19 mouse cellular contexts compared by ENCODE assay signal in the genomic region with DNA sequence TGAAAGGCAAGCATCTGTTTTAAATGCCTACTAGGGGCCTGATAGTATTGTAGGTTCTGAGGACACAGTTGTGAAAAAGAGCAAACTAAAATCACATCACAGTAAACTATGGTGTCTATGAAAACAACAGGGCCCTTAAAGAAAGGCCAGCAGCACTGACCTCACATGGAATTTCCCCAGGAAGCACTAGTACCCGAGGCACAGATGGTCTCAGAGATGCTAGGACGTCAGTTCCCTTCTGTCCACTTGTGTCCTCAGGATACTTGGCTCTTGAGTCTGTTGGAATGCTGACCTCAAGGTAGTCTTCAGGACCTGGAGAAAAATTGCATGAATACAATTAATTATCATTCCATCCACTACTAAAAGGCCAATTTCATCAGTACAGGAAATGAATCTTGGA.
DNase-seq lines count a peak whose midpoint lies in the region; ATAC-seq and TF ChIP-seq lines count a peak whose summit lies in the region.
"Had no signal": no experiment of that assay in that cellular context is flagged by ENCODE, and none has a peak within 500 bp of the region (broad histone marks: within the 10 kb centered on the region; RNA-seq: fewer than 3 reads in every experiment).

No protein-coding gene starts in this region.

- H3K36me3 ChIP-seq in heart, embryonic 11.5 days (ENCODE audit: control insufficient read depth, insufficient read depth, low read length), result no peaks in the 10 kb centered on the region
- H3K36me3 ChIP-seq: embryonic facial prominence, embryonic 13.5 days; forebrain, embryonic 12.5 days; heart, embryonic 12.5 days; hindbrain, embryonic 15.5 days had no signal

- no peaks in the 10 kb centered on the region for H3K9me3 ChIP-seq in heart, embryonic 11.5 days (replicated peaks; ENCODE audit: control insufficient read depth, low read length)
- H3K9me3 ChIP-seq: embryonic facial prominence, embryonic 13.5 days; forebrain, embryonic 12.5 days; heart, embryonic 12.5 days; hindbrain, embryonic 15.5 days had no signal

- H3K4me1 ChIP-seq in cerebellum, adult 2 months (ENCODE audit: control insufficient read depth, insufficient read depth, low read length), result peaks cover 3% of the 10 kb centered on the region; the same call in 1 of the 2 replicates
- H3K4me1 ChIP-seq in heart, embryonic 11.5 days (ENCODE audit: control insufficient read depth, insufficient read depth, low read length), result no peaks in the 10 kb centered on the region
- H3K4me1 ChIP-seq: embryonic facial prominence, embryonic 13.5 days; forebrain, embryonic 12.5 days; heart, embryonic 12.5 days; hindbrain, embryonic 15.5 days had no signal

- H3K4me2 ChIP-seq in heart, embryonic 11.5 days, result no peak overlapping the region
- H3K4me2 ChIP-seq: embryonic facial prominence, embryonic 13.5 days; forebrain, embryonic 12.5 days; heart, embryonic 12.5 days; hindbrain, embryonic 15.5 days had no signal

- H3K4me3 ChIP-seq in cerebellum, adult 2 months (replicated peaks; ENCODE audit: insufficient read depth, low read depth, low read length), result no peak overlapping the region
- H3K4me3 ChIP-seq in heart, embryonic 11.5 days (ENCODE audit: low read depth, low read length), result no peak overlapping the region
- H3K4me3 ChIP-seq: embryonic facial prominence, embryonic 13.5 days; forebrain, embryonic 12.5 days; heart, adult 2 months; heart, embryonic 12.5 days; hindbrain, embryonic 15.5 days had no signal

- no peaks in the 10 kb centered on the region for H3K27me3 ChIP-seq in cerebellum, adult 2 months (ENCODE audit: control insufficient read depth, insufficient read depth, low read length)
- H3K27me3 ChIP-seq in heart, embryonic 11.5 days (ENCODE audit: control insufficient read depth, insufficient read depth, low read length), result no peaks in the 10 kb centered on the region
- H3K27me3 ChIP-seq: embryonic facial prominence, embryonic 13.5 days; forebrain, embryonic 12.5 days; heart, embryonic 12.5 days; hindbrain, embryonic 15.5 days; Patski had no signal

- TF ChIP-seq CTCF in cerebellum, adult 2 months (IDR thresholded peaks at IDR 0.05; ENCODE audit: borderline replicate concordance, insufficient read depth, low read depth, low read length), result no peak

- ATAC-seq in heart, embryonic 11.5 days (replicated peaks; ENCODE audit: insufficient number of reproducible peaks, low FRiP score, low TSS enrichment), result no peak
- ATAC-seq: activated CD4-positive, CD25-positive, alpha-beta regulatory T cell, adult 4 months; forebrain, embryonic 16.5 days; intestine, embryonic 16.5 days; Patski had no signal

- no peak overlapping the region for H3K9ac ChIP-seq in heart, embryonic 11.5 days (ENCODE audit: low read depth, low read length)
- H3K9ac ChIP-seq: embryonic facial prominence, embryonic 13.5 days; forebrain, embryonic 12.5 days; heart, embryonic 12.5 days; hindbrain, embryonic 15.5 days had no signal

- DNase-seq in kidney, postnatal 14 days, result peak; percentile 2
- no peak for DNase-seq in kidney, postnatal 4 days
- DNase-seq in cerebellum, adult 2 months, result peak; percentile 19 to 61
- DNase-seq in cerebellum, postnatal 14 days, result peak; percentile 1 to 4
- DNase-seq in layer of hippocampus, postnatal 10 days (ENCODE audit: low spot score in 2 of 2), result no peak
- no peak for DNase-seq in lung, postnatal 4 days
- DNase-seq: adrenal gland, postnatal 14 days; gastrocnemius, postnatal 10 days; heart, adult 2 months; heart, postnatal 36 days had no signal

- WGBS in cerebellum, adult 2 months, result 5% methylated on average over 2 of the region's 2 CpGs
- 59% methylated on average over 2 of the region's 2 CpGs for WGBS in heart, embryonic 11.5 days (ENCODE audit: insufficient replicate concordance)

- no peak overlapping the region for H3K27ac ChIP-seq in cerebellum, adult 2 months (ENCODE audit: insufficient read depth, low read length)
- no peak overlapping the region for H3K27ac ChIP-seq in heart, embryonic 11.5 days (ENCODE audit: low read depth, low read length)
- H3K27ac ChIP-seq: embryonic facial prominence, embryonic 13.5 days; forebrain, embryonic 12.5 days; heart, adult 2 months; hindbrain, embryonic 15.5 days had no signal

- no peak for TF ChIP-seq POLR2A in cerebellum, adult 2 months (IDR thresholded peaks at IDR 0.05; ENCODE audit: borderline replicate concordance, insufficient read depth, low read length)

Comparison
In these comparisons a context has a peak if more than half of its experiments do, and no peak if none do; other contexts are left out.
1. DNase-seq: peak in kidney, postnatal 14 days (single experiment), cerebellum, adult 2 months (2 of 2) and cerebellum, postnatal 14 days (2 of 2); none in kidney, postnatal 4 days (0 of 2), layer of hippocampus, postnatal 10 days (0 of 2) and lung, postnatal 4 days (0 of 2).